Mouse (Mus musculus) heart, adult 18-20 months (tissue): ENCODE data around the gene Gm973. TPM values are rescaled to one million over a fixed set of nuclear protein-coding genes. Genes with fewer than 3 reads are reported as not detected.
"Not testable (repeated sequence)": the region's sequence is repeated elsewhere in the genome, so short reads cannot be mapped to it uniquely, and the experiment has no call there.

Source experiments
- DNase-seq, 2 experiments: peaks; one replicate each; pipeline ENCODE4 v3.0.0; 2021 to 2022; ENCODE audit warnings: mixed read lengths in 1 of 2
- total RNA-seq, 2 experiments: library from RNA; stranded (reverse); gene quantifications; 2 replicates each; pipeline ENCODE4 v1.2.3; 2021

Gm973 gene
- total RNA-seq, 2 experiments from 2014 or later: 0.85 TPM; not detected in 1

DNA sequence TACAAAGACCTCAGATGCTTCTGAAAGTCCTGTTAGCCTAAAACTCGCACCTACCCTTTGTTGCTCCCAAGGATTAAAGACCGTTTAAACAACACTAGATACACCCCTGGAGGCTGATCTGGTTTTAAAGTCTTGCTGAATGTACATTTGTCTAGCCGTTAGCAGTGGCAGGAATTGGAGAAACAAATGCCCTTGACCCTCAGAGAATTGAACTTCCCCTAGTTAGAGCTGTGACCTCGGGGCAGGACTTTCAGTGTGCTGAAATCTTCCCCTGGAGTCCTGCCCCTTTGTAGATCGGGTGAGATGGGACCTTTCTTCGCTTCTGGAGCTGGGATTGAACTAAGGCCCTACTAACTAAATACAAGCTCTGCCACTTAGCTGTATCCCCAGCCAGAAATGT, 113.1 kb downstream of the Gm973 start:
- DNase-seq: no peak

DNA sequence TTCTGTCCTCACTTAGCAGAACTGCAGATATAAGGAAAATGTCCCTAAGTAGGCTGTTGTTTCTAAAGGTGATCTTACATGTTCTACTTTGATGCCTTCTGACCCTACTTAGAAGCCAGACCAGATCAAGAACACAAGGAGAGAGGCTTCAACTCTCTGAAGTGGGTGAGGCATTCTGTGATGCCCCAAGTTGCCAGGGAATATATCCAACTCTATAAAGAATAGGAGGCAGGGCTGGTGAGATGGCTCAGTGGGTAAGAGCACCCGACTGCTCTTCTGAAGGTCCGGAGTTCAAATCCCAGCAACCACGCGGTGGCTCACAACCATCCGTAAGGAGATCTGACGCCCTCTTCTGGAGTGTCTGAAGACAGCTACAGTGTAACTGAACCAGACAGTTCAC, 114.3 kb downstream of the Gm973 start:
- DNase-seq: not testable (repeated sequence)

DNA sequence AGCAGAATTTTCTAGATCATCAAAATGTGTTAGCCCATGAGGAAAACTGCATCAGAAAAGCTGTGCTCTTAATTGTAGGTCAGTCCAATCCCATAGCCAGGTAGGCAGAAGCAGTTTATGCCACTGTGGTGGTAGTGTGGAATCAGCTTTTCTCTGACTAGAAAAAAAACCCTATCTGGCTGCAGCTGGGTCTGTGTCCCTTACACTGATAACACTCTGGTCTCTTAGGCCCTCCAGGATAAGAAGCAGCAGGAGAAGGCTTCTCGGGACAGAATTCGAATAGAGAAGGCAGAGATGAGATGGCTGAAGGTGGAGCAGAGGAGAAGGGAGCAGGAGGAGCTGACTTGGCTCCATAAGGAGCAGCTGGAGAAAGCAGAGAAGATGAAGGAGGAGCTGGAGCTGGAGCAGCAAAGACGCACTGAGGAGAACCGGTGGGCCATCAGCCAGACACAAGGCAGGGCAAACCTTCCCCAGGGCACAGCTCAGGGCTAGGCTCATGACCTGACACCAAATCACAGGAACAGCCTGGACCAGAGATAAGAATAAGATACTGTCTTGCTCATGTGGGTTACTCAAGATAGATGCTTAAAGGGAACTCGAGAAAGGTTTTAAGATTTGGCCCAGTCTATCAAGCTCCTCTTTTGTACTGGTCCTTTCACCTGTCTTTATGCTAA, 116.1 kb downstream of the Gm973 start:
- no peak for DNase-seq

DNA sequence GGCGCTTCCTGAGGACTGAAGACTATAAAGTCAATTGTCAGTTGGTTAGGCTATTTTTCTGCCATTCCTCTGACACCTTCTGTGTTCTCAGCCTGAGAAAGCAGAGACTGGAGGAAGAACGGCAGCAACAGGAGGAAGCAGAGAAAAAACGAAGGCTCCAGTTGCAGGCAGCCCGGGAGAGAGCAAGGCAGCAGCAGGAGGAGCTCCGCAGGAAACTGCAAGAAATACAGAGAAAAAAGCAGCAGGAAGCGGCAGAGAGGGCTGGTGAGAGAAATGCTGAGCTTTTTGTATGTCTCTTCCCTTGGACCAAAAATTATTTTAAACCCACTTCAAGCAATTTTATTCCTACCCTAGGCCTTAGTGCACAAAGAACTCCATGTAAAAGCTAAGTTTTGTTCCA, 117.0 kb downstream of the Gm973 start:
- no peak for DNase-seq

DNA sequence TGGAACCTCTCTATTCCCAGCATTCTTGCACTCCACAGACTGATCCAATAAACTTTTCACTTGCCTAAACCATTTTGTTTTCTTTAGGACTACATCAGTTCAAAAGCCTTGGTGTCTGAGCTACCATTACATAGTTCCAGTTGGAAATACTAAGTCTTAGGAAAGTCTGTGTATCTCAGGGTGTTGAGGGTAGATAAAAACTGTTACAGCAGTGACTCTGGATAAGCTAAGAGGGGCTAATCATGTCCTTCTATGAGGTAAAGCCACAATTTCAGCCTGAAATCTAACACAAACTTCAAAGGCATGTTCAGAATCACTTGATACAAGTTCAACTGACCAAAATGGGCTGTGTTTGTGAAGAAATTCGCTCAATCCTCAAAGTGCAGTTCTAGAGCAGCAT, 120.3 kb downstream of the Gm973 start:
- DNase-seq: no peak

DNA sequence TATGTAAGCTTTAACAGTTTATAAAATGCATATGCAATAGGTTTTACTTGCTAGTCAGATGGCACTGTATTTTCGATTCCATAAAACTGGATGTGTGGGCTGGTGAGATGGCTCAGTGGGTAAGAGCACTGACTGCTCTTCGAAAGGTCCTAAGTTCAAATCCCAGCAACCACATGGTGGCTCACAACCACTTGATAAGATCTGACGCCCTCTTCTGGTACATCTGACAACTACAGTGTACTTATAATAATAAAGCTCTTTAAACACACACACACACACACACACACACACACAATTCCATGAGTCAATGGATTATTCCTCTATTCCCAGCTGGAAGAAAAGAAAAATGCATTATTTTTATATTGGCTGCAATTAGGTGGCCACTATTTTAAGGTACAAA, 122.3 kb downstream of the Gm973 start:
- no peak for DNase-seq

DNA sequence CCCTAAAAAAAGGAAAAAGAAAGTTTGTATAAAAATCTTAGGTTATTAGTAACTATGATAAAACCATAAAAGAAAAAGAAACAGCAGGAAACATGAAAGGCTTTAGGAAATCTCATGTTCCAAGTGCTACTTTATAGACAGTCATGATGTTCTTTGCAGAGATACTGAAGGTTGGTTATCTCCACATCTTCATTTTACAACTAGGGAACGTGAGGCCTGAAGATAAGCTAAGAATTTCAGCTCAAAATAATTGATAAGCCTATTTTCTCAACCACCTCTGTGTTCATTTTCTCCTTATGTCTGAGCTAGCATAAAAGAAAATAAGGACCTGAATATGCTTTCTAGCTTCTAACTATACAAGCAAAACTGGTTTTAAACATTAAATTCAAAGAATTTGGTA, 126.4 kb downstream of the Gm973 start:
- DNase-seq: no peak

DNA sequence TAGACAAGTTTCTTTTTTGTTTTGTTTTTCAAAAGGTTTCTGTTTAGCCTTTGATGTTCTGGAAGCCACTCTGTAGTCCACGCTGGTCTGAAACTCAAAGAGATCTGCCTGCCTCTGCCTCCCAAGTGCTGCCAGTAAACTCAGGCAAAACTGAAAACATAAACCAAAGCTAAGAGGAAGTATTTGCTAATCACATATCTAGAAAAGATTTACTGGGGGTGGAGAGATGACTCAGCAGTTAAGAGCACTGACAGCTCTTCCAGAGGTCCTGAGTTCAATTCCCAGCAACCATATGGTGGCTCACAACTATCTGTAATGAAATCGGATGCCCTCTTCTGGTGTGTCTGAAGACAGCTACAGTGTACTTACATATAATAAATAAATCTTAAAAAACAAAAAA, 130.4 kb downstream of the Gm973 start:
- not testable (repeated sequence) for DNase-seq

DNA sequence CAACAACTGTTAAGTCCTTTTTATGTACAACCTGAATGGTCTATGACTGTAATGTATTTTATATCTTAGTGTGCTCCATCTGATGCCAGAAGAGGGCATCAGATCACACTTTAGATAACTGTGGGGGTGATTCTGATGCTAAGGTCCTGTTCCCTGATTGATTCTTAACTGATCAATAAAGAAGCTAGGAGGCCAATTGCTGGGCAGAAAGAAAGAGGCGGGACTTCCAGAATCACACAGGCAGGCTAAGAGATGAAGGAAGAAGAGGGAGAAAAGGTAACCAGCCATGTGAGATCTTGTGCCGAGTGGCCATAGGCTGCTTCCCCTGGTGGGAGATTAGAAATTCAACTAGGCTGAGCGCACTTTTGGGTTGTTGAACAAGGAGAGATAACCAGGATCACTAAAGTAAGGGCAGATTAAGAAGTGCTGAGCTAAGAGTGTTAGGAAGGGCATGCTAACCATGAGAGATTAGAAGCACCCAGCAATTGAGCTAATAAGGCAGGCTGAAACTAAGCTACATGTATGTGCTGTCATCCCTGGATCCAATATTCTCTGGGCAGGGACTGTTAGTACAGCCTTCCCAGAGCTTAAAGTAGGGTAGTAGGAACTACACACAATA, 135.2 kb downstream of the Gm973 start:
- no peak for DNase-seq

DNA sequence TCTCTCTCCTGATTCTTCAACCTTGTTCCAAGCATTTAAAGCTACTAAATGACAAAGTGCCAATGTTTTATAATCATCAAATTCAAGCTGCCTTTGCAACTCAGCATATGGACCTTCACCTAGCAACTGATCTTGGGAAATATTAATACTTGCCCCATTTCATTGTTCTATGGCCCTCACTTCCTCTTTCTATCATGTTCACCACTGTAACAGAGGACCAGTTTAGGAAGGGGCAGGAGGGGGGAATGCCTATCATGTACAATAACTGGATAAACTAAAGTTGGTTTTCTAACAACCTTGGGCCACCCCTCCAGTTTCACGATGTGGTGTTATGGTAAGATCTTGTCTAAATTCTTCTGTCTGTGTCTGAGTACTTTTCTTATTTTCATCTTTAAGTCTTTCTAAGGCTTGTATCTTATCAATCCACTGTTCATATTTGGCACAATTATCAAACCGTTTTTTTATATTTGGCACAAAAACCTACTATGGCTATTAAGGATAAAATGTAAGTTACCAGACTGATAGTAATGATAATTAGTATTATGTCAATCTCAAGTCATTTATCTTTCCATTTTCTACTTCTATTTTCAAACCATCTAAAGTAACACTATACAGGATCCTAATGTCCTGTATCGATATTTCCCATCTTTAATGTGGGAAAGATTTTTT, 137.3 kb downstream of the Gm973 start:
- no peak for DNase-seq

DNA sequence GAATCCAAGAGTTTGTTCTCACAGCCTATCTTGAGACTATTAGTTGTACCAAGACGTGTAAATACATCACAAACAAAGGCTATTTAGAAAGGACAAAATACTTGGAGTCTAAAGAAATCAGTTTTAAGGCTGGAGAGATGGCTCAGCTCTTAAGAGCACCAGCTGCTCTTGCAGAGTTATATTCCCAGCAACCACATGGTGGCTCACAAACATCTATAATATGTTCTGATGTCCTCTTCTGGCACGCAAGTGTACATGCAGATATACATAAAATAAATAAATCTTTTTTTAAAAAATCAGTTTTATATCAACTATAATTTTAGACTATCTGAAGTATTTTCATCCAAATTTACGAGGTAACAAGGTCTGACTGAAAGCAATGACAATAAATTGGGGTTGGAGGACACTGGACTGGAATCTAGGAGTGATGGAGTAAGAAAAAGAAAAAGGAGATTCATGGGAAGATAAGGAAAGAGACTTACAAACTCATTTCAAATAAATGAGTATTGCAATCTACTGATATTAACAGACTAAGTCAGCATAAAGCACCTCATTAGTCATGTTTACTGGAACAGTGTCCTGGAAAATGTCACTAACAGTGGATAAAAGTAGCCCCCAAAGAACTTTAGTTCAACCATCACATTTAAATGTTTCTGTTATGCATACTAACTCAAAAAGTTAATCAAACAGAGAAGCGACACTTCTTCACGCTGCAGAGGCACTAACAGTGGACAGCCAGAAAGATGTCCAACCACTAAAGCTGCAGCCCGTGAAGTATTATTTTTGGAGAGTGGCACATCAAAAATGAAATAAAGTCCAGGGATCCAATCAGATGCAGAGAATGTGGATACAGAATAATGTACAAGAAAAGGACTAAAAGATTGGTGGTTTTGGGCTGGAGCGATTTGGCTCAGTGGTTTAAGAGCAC, 140.4 kb downstream of the Gm973 start:
- no peak for DNase-seq

DNA sequence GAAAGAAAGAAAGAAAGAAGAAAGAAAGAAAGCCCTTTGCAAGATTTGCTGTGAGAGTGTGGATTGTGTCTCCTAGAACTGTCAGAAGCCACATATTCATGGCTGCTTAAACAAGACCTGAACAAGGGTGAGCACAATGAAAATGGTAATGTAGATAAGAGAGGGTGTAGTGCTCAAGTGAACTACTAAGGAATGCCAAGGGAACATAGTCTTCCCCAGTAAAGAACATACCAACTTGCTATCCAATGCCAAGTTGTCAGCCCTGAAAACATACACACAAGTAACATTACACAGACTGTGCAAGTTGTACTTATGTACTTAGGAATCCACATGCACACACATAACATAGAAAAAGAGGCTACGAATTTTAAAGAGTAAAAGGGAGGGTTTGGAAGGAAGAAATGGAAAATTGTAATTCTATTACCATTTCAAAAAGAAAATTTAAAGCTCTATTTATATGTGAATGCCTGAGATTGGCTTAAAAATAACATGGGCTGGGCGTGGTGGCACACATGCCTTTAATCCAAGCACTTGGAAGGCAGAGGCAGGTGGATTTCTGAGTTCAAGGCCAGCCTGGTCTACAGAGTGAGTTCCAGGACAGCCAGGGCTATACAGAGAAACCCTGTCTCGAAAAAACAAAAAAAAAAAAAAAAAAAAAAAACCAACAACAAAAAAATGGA, 147.5 kb downstream of the Gm973 start:
- DNase-seq: no peak

DNA sequence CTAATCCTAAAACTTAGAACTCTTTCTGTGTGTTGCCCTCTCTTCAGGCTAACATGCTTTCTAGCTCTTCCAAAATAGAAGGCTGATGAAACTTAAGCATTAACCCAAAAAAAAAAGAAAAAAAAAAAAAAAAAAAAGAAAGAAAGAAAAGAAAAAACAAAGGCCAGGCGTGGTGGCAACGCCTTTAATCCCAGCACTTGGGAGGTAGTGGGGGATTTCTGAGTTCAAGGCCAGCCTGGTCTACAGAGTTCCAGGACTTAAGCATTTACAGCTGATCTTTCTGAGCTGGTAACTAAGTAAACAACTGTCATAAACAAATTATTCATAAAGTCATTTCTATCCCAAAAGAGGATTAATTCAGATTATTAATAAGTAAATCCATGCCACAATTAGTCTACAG, 152.8 kb downstream of the Gm973 start:
- DNase-seq: no peak

DNA sequence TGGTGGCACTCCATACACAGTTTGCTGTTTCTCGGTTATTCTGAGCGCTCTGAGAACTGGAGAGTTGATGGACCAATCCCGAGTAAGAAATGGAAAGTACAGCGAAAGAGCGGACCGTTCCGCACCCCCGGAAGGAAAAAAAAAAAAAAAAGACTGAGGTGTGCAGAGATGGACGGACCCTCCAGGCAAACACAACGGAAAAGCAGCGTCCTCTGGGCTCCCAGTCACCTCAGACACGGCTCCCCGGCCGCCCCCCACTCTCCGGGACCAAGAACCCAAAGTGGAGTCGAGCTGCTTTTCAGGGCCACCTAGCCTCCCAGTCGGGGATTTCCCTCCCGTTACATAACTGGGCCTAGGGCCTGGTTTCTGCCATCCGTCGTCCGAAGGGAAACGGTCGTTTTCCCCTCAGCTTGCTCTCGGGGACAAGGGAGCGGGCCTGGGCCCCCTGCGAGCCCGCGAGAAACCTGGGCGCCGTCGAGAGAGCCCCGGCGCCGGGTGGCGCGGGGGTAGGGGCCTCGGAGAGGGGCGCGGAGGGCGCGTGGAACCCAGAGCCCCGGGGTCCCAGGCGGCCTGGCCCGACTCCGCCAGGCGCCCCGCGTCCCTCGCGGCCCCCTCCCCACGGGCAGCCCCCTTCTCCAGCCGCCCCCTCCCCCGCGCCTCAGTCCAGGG, 154.0 kb downstream of the Gm973 start:
- peak; percentile 33 to 56 for DNase-seq

DNA sequence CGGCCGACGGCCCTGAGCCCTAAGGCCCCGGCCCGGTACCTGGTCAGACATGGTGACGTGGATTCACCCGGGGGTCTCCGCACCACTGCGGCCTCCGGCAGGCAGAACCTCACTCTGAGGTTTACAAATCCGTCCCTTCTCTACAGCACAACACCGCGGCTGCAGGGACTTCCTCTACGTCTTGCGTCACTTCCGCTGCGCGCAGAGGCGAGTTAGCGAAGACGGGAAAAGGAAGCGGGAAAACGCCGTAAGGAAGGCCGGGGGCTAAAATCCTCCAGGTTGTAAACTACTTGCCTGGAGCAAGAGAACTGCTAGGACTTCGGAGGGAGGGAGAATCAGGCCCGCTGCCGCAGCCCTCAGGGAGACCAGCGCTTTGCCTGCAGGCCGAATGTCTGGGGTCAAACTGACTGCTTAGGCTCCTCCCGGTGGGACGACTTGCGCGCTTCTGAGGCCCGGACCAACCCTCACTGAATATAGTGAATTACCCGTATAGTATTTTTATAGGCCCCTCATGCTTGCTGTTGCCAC, 154.6 kb downstream of the Gm973 start, which contains the start of gene Sumo1:
Gene Sumo1 (minus strand): TSS at position 194 of the 528 bp plus-strand sequence.
- DNase-seq: peak; percentile 92 to 93

DNA sequence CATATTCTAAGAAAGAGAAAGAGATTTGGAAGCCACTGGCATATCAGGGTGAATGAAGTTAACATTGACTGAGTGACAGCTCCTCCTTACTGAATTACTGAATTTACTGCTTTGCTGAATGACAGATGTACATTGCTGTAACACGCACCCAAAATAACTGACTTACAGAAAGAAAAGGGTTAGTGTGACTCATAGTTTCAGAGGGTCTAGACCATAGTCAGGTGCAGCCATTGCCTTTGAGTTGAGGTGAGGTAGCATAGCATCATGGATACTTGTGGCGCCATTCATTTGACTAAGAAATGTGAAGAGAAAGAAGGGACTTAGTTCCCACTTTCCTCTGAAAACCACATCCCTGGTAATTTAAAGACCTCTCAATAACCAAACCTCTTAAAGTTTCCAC, 157.6 kb downstream of the Gm973 start:
- no peak for DNase-seq

DNA sequence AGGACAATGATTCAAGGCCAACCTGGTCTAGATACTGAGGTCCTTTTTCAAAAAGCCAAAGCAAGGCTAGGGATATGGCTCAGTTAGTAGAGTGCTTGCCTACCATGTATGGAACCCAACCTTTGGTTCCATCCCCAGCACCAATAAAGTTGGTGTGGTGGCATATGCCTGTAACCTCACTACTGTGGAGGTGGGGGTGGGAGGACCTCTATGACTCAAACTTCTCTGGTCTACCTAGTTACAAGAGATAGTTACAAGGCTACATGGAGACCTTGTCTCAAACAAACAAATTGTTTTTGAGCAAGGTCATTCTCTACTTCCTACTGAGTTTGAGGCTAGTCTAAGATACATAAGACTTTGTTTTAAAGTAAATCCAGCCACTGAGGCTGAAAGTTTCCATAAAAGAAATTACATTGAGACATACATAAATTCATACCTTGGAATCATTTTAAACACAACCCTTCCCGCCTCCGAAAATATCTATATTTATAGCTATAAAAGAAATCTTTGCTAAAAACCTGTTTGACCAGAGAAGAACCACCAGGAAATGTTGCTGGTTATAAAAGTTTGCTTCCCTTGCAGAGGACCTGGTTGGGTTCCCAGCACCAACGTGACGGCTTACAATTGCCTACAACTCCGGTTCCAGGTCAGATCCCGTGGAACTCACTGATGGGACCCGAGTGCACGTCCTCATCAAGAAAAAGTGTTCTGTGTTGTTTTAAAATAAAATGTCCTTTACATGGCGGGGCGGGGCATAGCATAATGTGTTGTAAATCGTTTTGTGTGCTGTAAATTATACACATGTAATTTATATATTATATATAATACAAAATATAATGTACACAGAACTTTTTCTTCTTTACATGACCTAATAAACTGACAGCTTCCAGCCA, 168.1 kb downstream of the Gm973 start:
- DNase-seq: peak in 1 of 2 experiments; percentile 59

DNA sequence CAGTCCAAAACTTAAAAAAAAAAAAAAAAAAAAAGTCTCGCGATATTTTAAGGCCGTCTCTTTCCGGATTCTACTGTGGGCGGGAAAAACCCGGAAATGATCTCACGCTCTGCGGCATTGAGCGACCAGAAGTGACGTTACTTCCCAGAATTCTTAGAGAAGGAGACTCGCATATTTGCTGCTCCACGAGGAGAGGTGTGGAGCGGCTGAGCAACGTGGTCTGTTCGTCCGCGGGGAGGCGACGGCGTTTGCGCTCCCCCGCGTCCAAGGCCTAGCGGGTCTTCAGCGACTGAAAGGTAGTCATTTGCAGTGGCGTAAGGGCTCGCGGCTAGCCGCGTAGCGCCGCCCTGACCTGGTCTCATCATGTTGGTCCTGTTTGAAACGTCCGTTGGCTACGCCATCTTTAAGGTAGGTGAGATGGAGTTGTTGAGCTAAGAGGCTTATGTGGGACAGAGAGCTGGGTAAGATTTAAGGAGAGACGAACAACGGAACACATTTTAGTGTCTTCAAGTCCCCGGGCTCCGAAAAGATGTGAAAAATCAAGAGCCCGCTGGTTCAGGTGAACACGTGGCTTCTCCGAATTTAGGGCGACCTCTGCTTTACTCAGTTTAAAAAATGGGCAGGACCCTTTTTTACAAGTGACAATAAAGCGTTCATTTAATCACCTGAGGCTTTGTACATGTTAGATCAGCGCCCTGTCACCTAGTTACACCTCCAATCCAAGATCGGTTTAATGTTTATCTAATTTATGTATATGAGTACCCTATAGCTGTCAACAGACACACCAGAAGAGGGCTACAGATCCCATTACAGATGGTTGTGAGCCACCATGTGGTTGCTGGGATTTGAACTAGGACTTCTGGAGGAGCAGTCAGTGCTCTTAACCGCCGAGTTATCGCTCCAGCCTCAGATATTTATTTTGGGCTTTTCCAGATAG, 169.0 kb downstream of the Gm973 start, which contains the start of gene Nop58:
Gene Nop58 (plus strand): TSS at position 153 of the 937 bp plus-strand sequence.
- DNase-seq: peak; percentile 92 to 95
